Mouse (Mus musculus) layer of hippocampus, postnatal 25 days (tissue): ENCODE results near the gene Rhot2. TPM values are rescaled to one million over a fixed set of nuclear protein-coding genes. Genes with fewer than 3 reads are reported as not detected.

ENCODE experiments used
- DNase-seq, 2 experiments: peaks; one replicate each; pipeline ENCODE4 v3.0.0; 2022; ENCODE audit warnings: mixed read lengths in 2 of 2, low spot score in 1 of 2; ENCODE audit errors: extremely low spot score in 1 of 2
- total RNA-seq, 2 experiments: library from RNA; stranded (reverse); gene quantifications; 2 replicates each; pipeline ENCODE4 v1.2.3; 2021

Gene Rhot2
- total RNA-seq, 2 experiments from 2014 or later, result 95.2 to 107 TPM

DNA sequence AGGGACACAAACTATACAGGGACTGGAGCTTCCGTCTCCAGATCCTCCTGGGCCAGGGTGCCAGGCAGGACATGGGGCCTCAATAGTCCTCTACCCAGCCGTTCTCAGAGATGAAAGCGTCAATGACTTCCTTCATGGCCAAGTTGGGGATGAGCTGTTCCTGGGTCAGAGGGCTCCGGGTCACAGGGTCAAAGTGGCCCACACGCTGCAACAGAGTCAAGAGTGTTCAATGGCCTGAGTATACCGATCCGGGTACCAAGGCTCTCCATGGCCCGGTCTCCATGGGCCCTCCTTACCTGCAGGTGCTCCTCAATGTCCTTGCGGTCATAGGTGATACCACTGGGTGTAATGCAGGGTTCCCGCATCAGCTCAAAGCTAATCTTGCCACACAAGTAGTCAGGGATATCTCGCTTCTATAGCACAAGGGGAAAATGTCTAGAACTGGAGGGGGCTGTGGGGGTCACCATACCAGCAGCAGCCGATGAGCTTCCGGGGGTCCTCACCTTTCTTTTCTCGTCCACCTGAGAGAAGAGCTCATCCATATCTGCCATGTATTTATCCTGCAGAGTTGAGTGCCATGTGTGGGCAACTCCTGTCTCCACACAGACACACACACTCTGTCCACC, 13.7 kb downstream of the Rhot2 start:
- DNase-seq, result no peak

- no peak for DNase-seq
Observed at GRCm38 (mm10) chr17:25830200-25830753, 14.4 kb downstream of the Rhot2 start.

GRCm38 (mm10) chr17:25829558-25830017, 15.1 kb downstream of the Rhot2 start:
- DNase-seq, result no peak

- DNase-seq, result peak; percentile 70 to 76
Observed at GRCm38 (mm10) chr17:25828712-25829557, 15.7 kb downstream of the Rhot2 start, which contains the start of gene Jmjd8. Gene Jmjd8, plus strand, starts transcription at chr17:25828867.

- no peak for DNase-seq
Observed at GRCm38 (mm10) chr17:25828223-25828594, 16.4 kb downstream of the Rhot2 start.

DNA sequence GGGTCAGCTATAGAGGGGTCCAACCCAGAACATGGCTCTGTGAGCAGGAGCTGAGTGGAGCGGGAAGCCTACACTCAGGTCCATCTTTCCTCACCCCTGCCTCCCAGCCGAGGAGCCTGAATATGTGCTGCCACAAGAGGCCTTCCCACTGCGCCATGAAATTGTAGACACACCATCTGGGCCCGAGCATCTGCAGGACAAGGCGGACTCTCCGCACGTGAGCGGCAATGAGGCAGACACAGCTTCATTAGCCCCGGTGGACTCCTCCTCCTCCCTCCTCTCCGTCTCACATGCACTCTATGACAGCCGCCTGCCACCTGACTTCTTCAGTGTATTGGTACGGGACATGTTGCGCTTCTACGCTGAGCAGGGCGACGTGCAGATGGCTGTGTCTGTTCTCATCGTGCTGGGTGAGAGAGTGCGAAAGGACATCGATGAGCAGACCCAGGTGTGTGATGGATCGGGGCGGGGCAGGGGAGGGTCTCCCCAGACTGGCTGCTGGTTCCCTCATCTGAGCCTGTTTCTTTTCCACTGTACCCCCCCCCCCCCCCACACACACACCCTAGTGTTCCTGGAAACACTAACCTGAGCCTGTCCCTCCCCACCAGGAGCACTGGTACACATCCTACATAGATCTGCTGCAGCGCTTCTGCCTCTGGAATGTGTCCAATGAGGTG, 17.0 kb downstream of the Rhot2 start:
- DNase-seq, result no peak

DNA sequence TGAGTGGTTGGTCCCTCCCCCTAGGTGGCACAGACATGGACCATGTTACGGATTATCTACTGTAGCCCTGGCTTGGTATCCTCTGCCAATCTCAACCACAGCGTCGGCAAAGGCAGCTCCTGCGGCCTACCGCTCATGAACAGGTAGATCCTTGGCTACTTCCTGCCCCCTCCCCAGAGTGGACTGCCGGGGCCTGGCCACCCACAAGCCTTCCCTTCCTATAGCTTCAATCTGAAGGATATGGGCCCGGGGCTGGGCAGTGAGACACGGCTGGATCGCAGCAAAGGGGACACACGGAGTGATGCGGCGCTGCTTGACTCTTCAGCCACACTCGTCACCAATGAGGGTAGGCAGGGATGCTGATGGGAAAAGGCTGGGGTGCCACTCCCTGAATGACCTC, 17.6 kb downstream of the Rhot2 start:
- no peak for DNase-seq

DNA sequence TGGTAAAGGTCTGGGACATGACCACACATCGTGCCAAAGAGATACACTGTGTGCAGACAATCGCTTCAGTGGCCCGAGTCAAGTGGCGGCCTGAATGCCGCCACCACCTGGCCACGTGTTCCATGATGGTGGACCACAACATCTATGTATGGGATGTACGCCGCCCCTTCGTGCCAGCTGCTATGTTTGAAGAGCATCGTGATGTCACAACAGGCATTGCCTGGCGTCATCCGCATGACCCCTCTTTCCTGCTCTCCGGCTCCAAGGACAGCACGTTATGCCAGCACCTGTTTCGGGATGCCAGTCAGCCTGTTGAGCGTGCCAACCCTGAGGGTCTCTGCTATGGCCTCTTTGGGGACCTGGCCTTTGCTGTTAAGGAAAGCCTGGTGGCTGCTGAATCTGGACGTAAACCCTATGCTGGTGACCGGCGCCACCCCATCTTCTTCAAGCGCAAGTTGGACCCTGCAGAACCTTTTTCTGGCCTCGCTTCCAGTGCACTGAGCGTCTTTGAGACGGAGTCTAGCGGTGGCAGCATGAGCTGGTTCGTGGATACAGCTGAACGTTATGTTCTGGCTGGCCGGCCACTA, 18.6 kb downstream of the Rhot2 start:
- DNase-seq, result no peak

GRCm38 (mm10) chr17:25825311-25825710, 19.3 kb downstream of the Rhot2 start:
- no peak for DNase-seq

GRCm38 (mm10) chr17:25824362-25825142, 20.1 kb downstream of the Rhot2 start:
- DNase-seq, result no peak

DNA sequence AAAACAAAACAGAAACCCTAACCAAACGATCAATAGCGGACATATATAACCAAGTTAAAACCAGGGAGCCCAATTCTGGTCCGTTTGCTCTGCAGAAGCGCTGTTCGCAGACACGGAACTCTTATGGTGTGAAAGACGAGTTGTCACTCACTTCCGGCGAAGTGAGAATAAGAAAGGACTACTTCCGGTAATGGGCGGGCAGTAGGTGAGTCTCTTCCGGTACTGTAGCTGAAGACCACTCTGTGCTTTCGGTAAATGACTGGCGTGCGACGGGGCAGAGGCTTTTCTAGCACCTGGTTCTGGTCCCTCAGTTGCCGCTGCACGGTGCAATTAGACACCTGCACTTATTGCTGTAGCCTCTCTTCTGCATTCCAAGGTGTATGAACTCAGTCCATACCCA, 21.2 kb downstream of the Rhot2 start, which contains the start of gene Wdr24:
Gene Wdr24 (plus strand): TSS at position 176 of the 400 bp plus-strand sequence.
- DNase-seq, result peak in 1 of 2 experiments; percentile 68

DNA sequence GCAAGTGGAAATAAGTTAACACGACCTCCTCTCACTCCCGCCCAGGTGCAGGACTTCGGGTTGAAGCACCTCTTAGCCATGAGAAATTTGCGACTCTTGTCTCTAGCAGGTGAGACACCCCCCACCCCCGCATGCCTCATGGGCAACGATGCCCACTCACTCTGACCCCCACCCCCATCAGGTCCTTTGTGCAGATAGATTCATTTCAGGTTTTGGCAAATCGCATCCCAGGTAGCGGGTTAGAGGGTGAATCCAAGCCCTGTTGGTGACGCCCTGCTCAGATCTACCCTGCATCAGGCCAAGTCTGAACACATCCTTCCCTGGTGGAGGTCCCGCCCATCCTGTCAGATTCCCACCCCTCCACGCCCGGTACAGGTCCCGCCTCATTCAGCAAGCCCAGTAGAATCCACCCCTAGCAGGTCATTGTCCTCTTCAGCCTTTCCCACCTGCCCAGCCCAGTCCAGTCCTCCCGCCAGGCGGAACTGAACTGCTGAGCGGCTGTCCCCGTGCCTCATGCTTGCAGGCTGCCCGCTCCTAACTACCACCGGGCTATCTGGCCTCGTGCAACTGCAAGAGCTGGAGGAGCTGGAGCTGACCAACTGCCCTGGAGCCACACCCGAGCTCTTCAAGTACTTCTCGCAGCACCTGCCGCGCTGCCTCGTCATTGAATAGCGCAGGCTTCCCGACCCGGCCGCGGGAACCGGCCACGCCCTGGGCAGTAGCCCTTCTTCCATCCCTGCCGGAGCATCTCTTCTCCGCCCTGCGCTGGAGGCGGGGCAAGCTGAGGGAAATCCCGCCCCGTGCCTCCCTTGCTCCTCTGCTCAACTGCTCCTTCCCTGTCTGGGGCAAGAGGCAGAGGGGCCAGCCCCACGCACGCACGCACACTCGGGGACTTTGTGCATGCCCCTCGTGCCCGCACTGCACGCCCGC, 25.5 kb downstream of the Rhot2 start:
- DNase-seq, result no peak

DNA sequence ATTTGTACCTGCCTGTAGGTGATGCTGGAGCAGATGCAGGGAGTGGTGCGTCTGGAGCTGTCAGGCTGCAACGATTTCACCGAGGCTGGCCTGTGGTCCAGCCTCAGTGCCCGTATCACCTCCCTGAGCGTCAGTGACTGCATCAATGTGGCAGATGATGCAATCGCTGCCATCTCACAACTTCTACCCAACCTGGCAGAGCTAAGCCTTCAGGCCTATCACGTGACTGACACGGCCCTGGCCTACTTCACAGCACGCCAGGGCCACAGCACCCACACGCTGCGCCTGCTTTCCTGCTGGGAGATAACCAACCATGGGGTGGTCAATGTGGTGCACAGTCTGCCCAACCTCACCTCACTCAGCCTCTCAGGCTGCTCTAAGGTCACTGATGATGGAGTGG, 27.0 kb downstream of the Rhot2 start:
- no peak for DNase-seq

GRCm38 (mm10) chr17:25813471-25813870, 31.2 kb downstream of the Rhot2 start:
- DNase-seq, result peak in 1 of 2 experiments; percentile 78

DNA sequence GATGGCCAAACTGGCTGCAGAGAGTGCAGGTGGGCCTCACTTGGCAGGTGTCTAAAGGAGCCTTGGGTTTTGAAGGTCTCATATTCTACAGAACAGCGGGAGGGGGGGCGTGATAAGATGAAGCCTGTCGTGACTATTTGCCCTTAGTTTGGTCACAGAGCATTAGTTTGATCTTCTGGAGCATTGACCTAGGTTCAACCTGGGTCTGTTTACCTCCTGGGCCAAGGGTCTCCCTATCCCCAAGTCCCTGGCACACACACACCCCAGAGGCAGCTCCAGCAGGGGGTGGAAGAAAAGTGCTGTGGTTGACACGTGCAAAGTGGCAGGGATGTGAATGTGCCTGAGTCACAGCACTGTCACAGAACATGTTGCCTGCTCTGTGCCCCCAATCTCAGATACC, 33.8 kb downstream of the Rhot2 start:
- no peak for DNase-seq

- no peak for DNase-seq
Observed at GRCm38 (mm10) chr17:25809606-25810340, 34.9 kb downstream of the Rhot2 start.

DNA sequence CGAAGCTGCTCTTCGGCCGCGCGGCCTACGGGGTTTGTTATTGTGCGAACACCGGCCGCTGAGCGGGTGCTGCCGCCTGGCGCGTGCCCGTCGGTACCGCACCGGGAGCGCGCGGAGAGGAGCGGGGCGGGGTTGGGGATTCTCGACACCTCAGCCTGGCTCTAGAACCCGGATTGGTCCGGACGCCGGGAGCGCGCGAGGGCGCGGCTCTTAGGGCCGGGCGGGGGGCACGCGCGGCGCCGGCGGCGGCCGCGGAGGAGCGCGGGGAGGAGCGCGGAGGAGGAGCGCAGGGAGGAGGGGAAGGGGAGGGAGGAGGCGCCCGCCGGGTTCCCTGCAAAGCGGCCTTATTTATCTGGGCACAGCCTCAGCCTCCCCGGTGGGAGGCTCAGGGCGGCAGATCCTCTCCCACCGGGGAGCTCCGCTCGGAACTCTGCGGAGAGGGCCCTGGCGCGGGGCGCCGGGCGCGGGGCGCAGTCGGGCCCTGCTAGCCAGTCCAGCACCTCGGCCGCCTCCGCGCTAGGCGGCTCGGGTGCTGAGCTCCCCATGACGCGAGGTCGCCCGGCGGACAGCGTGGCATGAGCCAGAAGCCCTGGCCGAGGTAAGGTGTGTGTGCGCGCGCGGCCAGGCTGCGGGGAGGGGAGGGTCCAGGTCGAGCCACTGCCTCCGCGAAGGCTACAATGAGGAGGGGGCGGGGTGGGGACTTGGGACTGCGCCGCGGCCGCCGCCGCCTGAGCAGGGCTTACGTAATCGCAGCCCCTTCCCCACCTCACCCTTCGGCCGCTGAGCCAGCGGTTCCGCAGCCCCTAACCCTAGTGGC, 35.7 kb downstream of the Rhot2 start, which contains the start of gene Fbxl16:
Gene Fbxl16 (plus strand): TSS at position 297 of the 817 bp plus-strand sequence.
- DNase-seq, result peak; percentile 73 to 88
